Mouse (Mus musculus) cortical plate, adult 2 months (tissue): ENCODE measurements at regions not wholly inside any gene's neighbourhood (a gene's known extent, or its start where the extent isn't known, plus 50 kb on each side); places are given as distances from the start of the nearest gene placed in this dataset.

Source experiments
- H3K27ac ChIP-seq: fragments of 200-500 bp; 2 replicates; pipeline ENCODE4 v1.5.1; 2012; ENCODE audit warnings: low read length, control low read depth, inconsistent platforms; ENCODE audit not compliant: insufficient read depth
- H3K4me1 ChIP-seq: fragments of 200-500 bp; 2 replicates; pipeline ENCODE4 v1.6.1; 2011; ENCODE audit warnings: low read length; ENCODE audit not compliant: control insufficient read depth, insufficient read depth
- H3K4me3 ChIP-seq: fragments of 200-500 bp; 2 replicates; pipeline ENCODE4 v1.5.1; 2011; ENCODE audit warnings: mild to moderate bottlenecking, low read length, control low read depth; ENCODE audit not compliant: insufficient read depth
- CTCF ChIP-seq: fragments of 200-500 bp; IDR thresholded peaks from 2 replicates; pipeline ENCODE4 v1.5.1; 2011; ENCODE audit warnings: mild to moderate bottlenecking, control low read depth, low read length; ENCODE audit not compliant: insufficient read depth; ENCODE audit errors: extremely low read depth
- POLR2A ChIP-seq: fragments of 200-500 bp; IDR thresholded peaks from 2 replicates; pipeline ENCODE4 v1.6.1; 2011; ENCODE audit warnings: mild to moderate bottlenecking, low read length, control low read depth; ENCODE audit not compliant: insufficient read depth; ENCODE audit errors: extremely low read depth

- Histone ChIP-seq H3K27ac (peak overlapping the region; percentile 14; the same call in 1 of the 2 replicates), H3K4me1 (peaks cover 2% of the 10 kb centered on the region; the same call in 1 of the 2 replicates), H3K4me3 (no peak overlapping the region)
- no peak for TF ChIP-seq CTCF
- no peak for TF ChIP-seq POLR2A
Measured at GRCm38 (mm10) chr1:26909926-26910665, 222.8 kb upstream of the 4931408C20Rik start.

GRCm38 (mm10) chr1:26902306-26902705, 215.0 kb upstream of the 4931408C20Rik start:
- no peak overlapping the region for H3K4me3 ChIP-seq
- TF ChIP-seq CTCF (peak; percentile 17; the same call in 1 of the 2 replicates), POLR2A (no peak)
- H3K27ac ChIP-seq = no peak overlapping the region
- no peaks in the 10 kb centered on the region for H3K4me1 ChIP-seq

GRCm38 (mm10) chr1:26857433-26857832, 170.2 kb upstream of the 4931408C20Rik start:
- H3K4me1 ChIP-seq = no peaks in the 10 kb centered on the region
- H3K27ac ChIP-seq = no peak overlapping the region
- no peak for TF ChIP-seq POLR2A
- TF ChIP-seq CTCF = no peak
- no peak overlapping the region for H3K4me3 ChIP-seq

GRCm38 (mm10) chr1:26853802-26854201, 166.5 kb upstream of the 4931408C20Rik start:
- TF ChIP-seq POLR2A (no peak), CTCF (no peak)
- H3K27ac ChIP-seq = no peak overlapping the region
- no peaks in the 10 kb centered on the region for H3K4me1 ChIP-seq

GRCm38 (mm10) chr1:26809259-26809658, 122.0 kb upstream of the 4931408C20Rik start:
- Histone ChIP-seq H3K27ac (no peak overlapping the region), H3K4me3 (no peak overlapping the region)
- TF ChIP-seq POLR2A (no peak), CTCF (no peak)

More at GRCm38 (mm10) chr1:26853802-26854201, 166.5 kb upstream of the 4931408C20Rik start:
- H3K4me3 ChIP-seq = no peak overlapping the region

GRCm38 (mm10) chr1:26765076-26765475, 77.8 kb upstream of the 4931408C20Rik start:
- Histone ChIP-seq H3K4me3 (no peak overlapping the region), H3K4me1 (no peaks in the 10 kb centered on the region), H3K27ac (no peak overlapping the region)
- TF ChIP-seq CTCF (no peak), POLR2A (no peak)

More at GRCm38 (mm10) chr1:26809259-26809658, 122.0 kb upstream of the 4931408C20Rik start:
- no peaks in the 10 kb centered on the region for H3K4me1 ChIP-seq
